Mouse (Mus musculus): ENCODE results near the gene Osgin1.

Gene Osgin1

DNA sequence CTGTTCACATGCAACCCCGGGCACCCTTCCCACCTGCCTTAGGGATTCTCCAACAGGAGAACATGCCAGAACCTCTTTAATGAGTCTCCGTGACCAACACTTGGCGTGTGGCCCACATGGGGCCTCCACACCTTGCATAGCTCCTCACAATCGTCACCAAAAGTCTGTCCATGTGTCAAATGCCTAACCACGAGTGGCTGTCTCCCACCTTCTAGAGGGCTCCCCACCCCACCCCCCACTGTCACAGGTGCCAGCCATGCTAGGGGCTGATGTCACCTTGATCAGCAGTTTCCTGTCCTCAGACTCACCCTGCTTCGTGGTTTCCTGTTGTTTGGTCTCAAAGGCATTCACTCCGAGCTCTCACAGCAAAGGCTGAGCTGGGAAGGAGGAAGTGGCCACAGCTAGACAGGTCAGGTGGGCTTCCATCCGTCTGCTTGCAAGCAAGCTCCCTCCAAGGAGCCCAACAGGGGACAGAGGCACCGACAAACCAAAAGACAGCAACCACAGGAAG, 10.2 kb upstream of the Osgin1 start:
- in situ Hi-C loops (cut with MseI, MboI): no loop called here

DNA sequence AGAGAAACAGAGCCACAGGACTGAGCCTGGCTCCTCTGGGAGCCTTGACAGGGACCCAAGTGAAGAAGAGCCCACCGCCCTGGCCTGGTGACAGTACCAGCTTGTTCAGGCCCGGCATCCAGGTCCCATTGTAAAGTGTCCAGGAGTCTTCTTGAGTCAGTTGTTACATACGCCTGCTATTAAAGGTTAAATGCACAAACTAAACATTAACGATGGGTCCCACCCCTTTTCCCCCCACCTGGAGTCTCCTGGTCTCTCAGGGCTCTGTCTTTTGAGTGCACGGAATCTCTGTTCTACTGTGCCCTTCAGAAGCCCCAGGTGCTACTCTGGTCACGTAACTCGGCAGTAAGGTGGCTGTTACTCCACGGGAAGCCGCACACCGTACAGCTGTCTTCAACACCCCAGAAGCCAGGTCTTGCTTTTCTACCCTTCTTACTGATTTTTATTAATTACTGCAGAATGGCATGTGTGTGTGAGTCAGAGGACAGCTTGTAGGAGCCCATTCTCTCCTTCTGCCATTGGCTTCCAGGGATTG, 9.7 kb upstream of the Osgin1 start:
- in situ Hi-C loops (cut with MseI, MboI): no loop called here

DNA sequence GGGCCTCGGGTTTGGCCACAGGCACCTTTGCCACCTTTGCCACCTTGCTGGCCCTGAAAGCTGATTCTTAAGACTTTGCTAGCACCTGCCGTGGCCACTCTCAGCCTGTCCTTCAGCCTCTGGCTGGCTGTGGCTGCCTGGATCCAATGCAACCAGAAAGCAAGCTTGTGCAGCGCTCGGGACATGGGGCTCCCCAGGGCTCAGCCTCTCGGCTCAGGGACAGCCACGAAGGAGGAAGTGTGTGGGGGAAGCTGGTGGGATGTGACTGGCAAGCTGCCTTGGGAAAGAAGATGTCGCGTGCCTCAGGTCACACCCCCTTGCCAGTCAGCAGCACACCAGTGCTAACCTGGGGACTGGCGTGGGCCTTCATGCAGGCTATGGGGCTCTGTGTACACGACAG, 9.2 kb upstream of the Osgin1 start:
- in situ Hi-C loops (cut with MseI, MboI): no loop called here

DNA sequence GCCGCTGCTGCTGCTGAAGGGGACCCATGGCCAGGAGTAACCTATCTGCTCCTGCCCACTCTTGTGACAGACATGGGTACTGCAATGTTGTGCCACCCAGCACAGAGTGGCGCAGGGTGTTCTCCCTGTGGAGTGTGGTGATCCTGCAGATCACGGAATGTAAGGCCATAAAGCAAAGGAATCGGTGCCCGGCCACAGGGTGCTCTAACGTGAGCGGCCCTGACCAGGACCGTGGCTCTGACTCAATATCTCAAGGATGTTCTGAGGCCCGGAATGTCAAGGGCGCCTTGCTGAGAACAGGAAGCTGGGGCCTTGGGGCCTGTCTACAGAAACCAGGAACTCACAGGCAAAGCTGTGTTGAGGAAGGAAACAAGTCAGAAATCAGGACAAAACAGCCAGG, 8.4 kb upstream of the Osgin1 start:
- in situ Hi-C loops (cut with MseI, MboI): no loop called here

DNA sequence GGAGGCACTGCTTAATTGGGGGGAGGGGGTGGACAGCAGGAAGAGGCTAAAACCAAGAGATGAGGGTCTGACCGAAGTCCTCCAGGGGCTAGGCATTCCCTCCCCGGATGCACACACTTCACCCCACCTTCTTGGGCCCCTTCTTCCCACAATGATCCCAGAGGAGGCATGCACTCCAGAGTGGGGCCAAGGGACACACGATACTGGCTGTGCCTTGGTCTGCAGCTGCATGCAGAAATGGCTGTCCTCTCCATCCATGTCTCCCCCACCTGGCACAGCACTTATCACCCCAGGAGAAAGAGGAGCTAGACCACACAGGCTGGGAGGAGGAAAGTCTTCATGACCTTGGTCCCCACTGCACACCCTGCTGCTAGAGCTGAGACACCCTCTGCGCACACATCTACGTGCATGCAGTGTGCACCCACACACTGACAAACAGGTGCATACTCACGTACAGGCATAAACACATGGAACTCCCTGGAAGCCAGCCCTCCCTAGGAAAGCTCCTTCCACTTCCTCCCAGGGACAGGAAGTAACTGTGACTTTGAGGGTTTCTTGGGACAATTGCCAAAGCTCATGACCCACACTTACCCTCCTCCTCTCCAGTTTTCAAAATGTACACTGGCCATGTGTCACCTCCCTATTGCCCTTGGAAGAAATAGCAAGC, 7.7 kb upstream of the Osgin1 start:
- in situ Hi-C loops (cut with MseI, MboI): no loop called here

DNA sequence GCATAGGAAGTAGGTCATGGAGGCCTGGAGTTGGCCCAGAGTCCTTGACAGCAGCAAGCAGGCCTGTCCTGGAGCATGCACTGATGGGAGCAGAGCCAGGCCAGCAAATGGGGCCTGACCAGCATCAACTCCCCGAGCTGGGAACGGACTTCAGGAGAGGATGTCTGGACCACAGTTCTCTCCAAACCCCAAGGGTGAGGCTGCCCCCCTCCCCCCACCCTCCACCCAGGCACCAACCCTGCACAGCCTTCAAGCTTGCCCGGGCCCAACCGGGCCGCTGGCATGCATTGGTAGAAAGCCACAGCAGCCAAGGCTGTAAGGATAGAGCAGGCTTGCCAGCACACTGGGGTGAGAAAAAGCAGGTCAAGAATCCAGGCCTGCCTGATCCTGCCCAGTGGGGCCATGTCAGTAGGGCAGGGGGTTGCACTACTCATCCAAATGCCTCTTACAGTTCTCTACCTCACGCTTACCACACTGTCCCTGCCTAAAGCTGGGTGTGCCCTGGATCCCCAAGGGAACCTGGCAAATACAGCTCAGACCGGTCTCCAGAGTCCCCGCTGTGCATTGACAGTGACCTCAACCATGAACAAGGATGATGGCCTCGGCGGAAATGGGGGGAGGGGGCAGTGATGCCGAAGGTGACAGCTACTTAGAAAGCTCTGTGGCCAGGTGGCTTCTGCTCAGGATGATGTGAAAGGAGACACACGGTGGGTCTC, 6.1 kb upstream of the Osgin1 start:
- in situ Hi-C loops (cut with MseI, MboI): no loop called here

DNA sequence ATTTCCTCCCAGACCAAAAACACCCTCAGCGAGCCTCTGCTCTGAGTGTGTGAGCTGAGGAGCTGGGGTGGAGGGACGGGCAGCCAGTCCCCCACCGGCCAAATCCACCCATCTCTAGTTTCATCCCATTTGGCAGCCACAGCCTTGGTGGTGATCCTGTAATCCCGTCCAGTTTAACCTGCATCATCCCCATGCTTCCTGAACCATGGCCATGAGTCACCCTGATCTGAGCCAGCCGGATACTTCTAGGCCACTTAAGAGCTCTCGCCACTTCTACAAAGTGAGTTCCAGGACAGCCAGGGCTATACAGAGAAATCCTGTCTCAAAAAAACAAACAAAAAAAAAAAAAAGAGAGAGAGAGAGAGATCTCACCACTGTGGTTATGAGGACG, 5.6 kb upstream of the Osgin1 start:
- in situ Hi-C loops (cut with MseI, MboI): no loop called here

DNA sequence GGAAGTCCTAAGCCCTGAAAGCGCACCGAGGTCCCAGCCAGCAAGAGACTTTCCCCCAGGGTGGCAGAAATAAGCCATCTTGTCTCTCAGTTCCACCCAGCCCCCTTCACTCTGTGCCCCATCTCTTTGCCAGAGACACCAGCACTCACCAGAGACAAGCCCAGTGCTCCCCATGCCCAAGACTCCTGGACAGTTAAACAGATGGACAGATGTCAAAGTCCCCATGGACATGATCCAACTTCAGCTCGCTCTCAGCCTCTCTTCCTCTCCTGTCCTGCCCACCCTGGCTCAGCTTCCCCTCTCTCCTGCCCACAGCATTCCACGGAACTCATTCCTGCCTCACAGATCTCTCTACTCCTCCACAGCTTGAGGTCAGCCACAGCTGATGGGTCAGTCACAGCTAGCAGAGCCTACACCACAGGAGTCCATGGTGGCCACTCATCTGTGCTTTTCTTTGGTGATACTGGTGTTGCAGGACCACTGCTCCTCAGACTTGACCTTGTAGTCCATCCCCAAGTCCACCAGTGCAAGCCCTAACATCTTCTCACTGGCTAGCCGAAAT, 5.1 kb upstream of the Osgin1 start:
- in situ Hi-C loops (cut with MseI, MboI): no loop called here

DNA sequence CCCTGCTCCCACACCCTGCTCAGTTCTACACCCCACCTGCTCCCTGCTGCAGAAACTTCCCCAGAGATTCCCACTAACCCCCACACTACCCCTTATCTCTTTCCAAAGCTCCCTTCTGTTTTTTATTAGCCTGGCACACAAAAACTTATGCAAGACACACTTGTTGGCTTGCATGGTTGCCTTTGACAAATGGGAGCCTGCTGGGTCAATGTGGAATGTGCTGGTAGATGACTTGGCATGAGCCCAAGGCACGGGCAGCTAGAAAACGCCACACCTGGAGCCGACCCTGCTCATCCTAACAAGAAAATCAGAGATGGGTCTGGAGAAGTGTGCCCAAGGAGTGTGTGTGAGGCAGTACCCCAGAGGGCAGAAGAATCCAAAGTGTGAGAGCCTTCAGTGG, 4.4 kb upstream of the Osgin1 start:
- in situ Hi-C loops (cut with MseI, MboI): no loop called here

DNA sequence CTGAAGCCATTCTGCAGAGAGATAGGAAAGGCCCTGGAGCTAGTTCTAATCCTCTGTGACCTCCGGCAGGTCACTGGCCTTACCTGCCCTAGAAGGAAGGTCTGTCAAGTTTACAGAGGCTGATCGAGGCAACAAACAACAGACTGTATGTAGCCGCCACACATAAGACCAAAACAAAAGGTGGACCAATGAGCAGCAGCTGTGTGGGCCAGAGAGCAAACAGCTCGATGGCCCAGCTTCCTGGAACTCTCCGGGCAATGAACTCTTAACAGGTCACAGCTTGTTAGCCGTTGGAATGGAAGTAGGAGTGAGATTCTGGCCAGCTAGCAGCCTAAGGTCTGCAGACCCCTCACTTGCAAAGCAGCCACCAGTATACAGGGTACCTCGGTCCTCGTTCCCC, 3.7 kb upstream of the Osgin1 start:
- in situ Hi-C loops (cut with MseI, MboI): no loop called here

DNA sequence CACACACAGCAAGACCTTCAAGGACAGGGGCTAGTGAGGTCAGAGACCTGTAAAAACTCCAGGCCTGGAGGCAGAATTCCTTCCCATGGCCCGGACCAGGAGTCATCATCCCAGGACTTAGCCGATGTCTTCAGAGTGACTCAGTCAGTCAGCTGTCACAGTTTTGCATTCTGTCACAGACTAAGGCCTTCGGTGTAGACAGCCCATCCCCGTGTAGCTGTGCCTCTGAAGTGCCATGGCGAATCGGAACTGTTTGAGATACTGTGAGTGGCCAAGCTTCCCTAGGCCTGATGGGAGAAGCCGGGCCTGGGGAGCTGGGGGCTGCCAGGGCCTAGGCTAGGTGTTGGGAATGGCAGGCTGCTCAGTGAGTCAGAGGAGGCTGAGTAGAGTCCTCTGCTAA, 3.2 kb upstream of the Osgin1 start:
- in situ Hi-C loops (cut with MseI, MboI): no loop called here

DNA sequence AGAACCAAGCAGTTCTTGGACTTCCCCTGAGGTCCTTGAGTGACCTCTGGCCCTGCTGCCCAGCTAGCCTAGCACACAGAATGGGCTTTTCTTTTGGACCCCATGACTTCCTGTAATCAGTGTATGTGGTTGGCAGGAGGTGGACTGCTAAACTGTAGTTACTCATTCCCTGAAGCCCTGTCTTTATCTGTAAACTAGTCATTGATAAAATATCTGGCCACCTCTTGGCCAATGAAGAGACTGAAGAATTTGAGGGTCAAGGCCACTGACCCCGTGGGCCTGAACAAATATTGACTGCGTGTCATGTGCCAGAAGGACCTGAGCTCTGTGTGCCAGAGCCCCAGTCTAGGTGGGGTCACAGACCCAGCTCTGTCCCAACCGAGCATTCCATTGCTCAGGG, 1.6 kb upstream of the Osgin1 start:
- in situ Hi-C loops (cut with MseI, MboI): no loop called here

DNA sequence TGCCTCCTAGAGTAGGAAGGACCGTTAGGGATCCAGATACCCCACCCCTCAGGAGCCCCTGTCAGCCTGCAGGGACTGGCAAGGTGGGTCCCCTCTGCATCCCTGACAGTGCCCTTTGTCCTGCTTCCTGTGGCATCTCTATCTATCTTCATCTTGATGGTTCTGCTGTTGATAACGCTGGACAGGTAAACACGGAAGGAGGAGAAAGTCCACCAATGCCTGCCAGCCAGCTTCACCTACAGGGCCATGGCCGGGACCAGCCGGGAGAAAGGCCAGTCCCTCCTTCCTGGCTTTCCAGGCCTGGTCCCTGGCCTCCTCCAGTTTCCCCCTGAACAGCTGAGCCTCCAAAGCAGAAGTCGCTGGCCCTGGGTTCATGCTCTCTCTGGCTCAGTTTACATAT, 645 bp downstream of the Osgin1 start:
- in situ Hi-C loops (cut with MseI, MboI): no loop called here

DNA sequence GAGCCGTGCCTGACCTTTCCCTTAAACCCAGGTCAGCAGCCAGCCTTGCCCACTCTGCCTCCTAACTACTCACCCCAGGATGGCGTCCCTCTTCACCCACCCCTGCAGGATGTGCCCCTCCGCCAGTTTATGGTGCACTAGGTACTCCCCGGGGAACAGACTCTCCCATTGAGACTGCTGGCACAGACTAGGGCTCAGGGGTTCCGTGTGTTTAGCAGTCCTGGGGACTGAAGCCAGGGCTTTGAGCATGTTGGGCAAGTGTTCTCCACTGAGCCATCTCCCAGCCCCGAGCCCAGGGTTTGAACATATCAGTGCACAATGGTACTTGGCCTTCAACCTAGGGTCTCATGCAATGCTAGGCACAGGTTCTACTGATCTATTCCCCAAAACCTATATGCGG, 1.6 kb downstream of the Osgin1 start:
- in situ Hi-C loops (cut with MseI, MboI): no loop called here

DNA sequence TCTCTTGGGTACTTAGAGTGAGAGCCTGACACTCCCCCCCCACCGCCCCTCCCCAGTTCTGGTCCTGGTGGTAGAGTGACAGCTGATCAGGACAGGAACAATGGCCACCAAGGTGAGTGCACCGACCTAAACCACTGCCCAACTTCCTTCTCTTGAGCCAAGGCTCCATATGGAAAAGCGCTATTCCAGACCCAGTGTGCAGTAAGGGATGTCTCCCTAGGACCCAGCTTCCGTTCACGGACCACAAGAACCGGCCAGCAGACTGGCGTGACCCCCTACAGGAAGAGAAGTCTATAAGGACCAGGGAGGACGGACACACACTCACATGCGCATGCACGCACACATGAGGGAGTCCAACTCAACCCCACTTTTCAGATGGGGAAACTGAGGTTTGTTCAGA, 2.4 kb downstream of the Osgin1 start:
- in situ Hi-C loops (cut with MseI, MboI): no loop called here

DNA sequence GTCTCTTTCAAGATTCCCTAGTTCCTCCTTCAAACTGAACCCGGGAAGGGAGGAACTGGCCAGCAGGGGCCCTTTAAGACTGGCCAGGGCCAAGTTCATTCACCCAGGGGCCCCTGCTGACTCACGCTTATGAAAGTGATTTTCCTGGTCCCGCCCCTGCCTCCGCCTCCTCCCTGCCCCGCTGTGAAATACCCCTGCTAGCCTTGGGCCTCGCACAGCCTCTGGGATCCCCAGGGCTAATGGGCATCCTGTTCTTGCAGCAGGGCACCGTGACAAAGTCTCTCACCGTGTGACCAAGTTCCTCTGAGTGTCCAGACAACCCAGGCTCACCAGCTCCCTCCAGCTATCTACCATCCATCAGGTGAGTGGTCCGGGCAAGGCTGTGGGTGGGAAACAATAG, 3.0 kb downstream of the Osgin1 start:
- in situ Hi-C loops (cut with MseI, MboI): no loop called here

DNA sequence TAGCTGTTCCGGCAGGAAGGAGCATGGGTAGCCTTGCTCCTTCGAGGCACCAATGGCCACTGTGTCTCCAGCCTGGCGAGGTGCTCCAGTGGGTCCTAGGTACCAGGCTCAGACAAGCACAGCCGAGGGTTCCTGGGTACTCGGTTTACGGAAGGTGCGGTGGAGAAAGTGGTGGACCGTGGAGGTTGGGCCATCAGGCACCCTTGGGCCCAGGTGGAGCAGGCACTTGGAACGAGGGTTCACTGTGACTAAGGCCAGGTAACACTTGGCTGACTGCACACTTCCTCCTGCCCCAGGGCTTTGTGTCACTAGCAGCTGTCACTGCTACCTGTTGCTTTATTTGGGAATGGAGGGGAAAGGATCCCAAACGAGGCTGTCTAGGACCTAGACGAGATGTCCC, 3.6 kb downstream of the Osgin1 start:
- in situ Hi-C loops (cut with MseI, MboI): no loop called here

DNA sequence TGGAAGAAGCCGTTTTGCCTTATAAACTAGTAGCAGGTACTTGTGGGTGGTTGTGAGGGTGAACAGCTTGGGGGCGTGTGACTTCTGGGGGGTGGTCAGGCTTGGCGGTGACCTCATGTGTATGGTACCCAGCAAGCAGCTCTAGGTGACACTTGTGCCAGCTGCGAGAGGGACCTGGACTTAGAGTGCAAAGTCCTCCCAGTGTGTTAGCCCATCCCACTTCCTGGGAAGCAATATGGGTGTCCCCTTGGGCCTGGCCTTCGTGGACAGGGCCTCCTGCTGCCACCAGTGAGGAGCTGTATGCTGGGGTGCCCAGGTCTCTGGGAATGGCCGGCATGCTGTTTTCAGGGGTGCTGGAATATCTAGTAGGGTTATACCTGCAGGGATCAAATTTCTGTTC, 5.0 kb downstream of the Osgin1 start:
- in situ Hi-C loops (cut with MseI, MboI): no loop called here

DNA sequence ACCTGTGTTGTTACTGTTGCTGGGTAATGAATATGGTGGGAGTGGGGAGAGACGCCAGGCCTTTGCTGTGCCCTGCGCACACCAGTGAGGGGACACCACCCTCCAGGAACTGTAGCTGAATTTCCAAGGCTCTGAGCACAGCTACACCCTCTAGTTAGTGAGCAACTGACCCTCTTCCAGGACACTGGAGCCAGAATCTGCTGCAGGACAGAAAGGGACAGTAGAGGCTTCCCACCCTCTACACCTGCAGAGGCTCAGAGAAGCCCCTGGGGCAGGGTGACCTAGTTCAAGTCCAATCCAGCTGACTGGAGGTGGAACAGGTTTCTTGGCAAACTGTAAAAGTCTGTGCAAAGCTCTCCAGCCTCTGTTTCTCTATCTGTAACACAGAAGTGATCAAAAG, 5.5 kb downstream of the Osgin1 start:
- in situ Hi-C loops (cut with MseI, MboI): no loop called here

DNA sequence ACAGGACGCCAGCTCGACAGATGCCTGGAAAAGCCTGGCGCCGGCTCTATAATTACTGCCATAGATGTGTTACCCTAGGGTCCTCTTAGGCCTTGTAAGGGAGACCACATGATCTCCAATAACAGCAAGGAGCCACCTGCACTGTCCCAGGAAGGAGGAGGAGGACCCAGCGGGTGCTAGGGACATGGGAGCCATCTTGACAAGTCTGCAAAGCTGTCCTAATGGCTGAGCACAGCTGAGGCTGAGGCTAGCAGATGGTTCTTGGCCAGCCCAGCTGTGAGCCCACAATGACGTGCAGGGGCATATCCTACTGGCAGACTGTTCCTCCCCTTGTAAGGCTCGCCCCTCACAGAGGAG, 5.9 kb downstream of the Osgin1 start:
- in situ Hi-C loops (cut with MseI, MboI): loop anchor here in 1 of 2 experiments (5.0 kb wide), 1 partner anchor 57 kb away; no protein-coding TSS in a partner anchor

DNA sequence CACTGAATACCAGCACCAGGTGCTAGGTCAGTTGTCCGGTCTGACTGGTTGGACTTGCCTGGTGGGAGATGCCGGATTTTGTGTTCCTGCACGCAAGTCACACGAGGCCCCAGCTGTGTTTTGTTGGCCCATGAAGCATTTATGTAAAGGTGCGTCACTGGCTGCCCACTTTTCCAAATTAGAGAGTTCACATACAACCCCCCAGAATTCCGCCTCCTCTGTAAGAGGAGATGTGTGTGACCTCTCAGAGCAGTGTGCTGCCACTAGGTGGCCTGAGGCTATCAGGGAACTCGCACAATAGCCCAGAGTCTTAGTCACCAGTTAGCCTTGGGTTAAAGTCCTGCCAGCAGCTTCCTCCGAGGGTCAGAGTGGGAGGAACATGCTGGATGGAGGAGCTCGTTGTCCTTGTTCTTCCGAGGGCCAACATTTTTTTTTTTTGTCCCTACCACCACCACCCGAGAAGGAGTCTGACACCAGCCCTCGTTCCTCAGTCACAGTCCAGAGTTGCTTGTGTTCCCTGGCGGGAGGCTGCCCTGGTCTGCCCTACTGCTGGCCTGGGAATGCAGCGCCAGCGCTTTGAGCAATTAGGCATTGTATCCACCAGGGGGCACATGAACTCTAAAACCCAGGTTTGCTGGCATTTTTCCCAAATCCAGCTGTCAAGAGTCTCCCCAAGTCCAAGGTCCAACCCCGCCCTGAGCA, 6.5 kb downstream of the Osgin1 start:
- in situ Hi-C loops (cut with MseI, MboI): loop anchor here in 1 of 2 experiments (5.0 kb wide), 1 partner anchor 57 kb away; no protein-coding TSS in a partner anchor

DNA sequence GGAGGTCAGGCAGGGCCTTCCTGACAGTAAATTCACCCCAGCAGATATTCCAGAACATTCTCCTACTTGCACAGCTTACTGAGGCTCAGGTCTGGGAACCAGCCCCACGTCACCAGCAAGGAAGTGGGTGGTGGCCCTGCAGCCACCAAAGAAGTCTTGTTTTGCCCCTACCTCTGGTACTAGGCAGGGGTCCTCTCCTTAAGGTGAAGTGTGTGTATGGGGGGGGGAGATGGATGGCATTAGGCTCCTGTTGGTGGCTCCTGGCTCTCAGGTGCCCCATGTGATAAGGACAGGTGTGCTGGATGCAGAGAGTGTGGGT, 7.0 kb downstream of the Osgin1 start:
- in situ Hi-C loops (cut with MseI, MboI): loop anchor here in 1 of 2 experiments (5.0 kb wide), 1 partner anchor 56 kb away; no protein-coding TSS in a partner anchor

Measured in mouse trophoblast stem cell (cell line).